Mouse (Mus musculus) left cerebral cortex, adult 2 months (tissue): ENCODE results near the gene Cebpa. TPM values are rescaled to one million over a fixed set of nuclear protein-coding genes. Genes with fewer than 3 reads are reported as not detected.

ENCODE experiments used
- DNase-seq, 2 experiments: peaks; one replicate each; pipeline ENCODE4 v3.0.0; 2021 to 2022; ENCODE audit warnings: low spot score in 2 of 2, mixed read lengths in 1 of 2; ENCODE audit errors: extremely low spot score in 1 of 2
- H3K27ac ChIP-seq: fragments of 200-600 bp; 2 replicates; pipeline ENCODE4 v1.8.1; 2022
- H3K4me3 ChIP-seq: fragments of 200-600 bp; 2 replicates; pipeline ENCODE4 v1.8.1; 2022
- CTCF ChIP-seq: fragments of 200-600 bp; IDR thresholded peaks from 2 replicates; pipeline ENCODE4 v1.8.1; 2022; ENCODE audit warnings: antibody characterized with exemption, mild to moderate bottlenecking, moderate library complexity
- intact Hi-C: fragments of 180-260 bp; cut with DNase I; formaldehyde crosslinking; loops from one replicate; pipeline ENCODE4 v1.15.1; 2025
- total RNA-seq, 2 experiments: library from RNA; stranded (reverse); gene quantifications; 2 replicates each; pipeline ENCODE4 v1.2.3; 2021

The Cebpa gene
- total RNA-seq, 2 experiments from 2014 or later: 10.3 to 11.4 TPM

DNA sequence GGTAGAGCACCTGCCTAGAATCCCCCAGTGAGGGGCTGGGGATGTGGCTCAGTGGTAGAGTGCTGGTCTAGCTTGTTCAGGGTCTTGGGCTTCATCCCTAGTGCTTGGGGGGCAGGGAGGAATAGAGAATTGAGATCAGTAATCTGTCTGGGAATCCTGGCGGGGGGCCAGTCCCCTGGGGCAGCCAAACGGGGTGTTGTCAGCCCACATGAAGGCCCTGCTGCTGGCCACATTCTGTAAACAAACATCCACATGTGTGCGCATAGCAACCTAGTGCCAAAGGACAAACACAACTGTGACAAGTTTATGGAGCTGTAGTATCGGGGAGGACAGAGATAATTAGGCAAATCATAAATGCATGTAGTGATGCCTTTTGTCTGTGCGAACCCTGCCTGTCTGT is 15.5 kb downstream of the Cebpa start:
- no peak for TF ChIP-seq CTCF
- no peak for DNase-seq
- intact Hi-C loops: no loop called here
- no peak overlapping the region for H3K27ac ChIP-seq
- H3K4me3 ChIP-seq: no peak overlapping the region

- intact Hi-C loops: no loop called here
- DNase-seq: no peak
- TF ChIP-seq CTCF: no peak
- H3K27ac ChIP-seq: no peak overlapping the region
- no peak overlapping the region for H3K4me3 ChIP-seq
Observed at GRCm38 (mm10) chr7:35137524-35137923, 18.4 kb downstream of the Cebpa start.

DNA sequence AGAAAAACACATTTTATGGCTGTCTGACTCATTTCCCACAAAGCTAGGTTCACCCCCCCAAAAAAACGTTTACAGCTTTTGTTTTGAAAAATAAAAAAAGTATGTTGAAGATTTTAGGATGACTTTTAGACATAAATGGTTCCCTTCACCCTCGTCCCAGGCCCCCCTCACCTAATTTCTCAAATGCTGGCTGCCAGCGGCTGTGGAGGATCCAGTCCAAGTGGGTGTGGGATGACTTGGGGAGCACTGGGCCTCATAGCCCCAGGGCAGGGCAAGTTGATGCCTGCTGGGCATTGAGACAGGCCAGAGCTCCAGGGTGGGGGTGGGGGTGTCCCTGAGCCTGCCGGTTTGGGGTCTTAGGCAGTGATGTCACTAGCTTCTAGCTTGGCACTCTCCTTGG is 19.4 kb downstream of the Cebpa start:
- DNase-seq: no peak
- intact Hi-C loops: no loop called here
- Histone ChIP-seq H3K4me3 (no peak overlapping the region), H3K27ac (no peak overlapping the region)
- no peak for TF ChIP-seq CTCF

GRCm38 (mm10) chr7:35139880-35140279 is 20.8 kb downstream of the Cebpa start:
- H3K27ac ChIP-seq: no peak overlapping the region
- H3K4me3 ChIP-seq: no peak overlapping the region
- TF ChIP-seq CTCF: no peak
- intact Hi-C loops: no loop called here
- DNase-seq: no peak

DNA sequence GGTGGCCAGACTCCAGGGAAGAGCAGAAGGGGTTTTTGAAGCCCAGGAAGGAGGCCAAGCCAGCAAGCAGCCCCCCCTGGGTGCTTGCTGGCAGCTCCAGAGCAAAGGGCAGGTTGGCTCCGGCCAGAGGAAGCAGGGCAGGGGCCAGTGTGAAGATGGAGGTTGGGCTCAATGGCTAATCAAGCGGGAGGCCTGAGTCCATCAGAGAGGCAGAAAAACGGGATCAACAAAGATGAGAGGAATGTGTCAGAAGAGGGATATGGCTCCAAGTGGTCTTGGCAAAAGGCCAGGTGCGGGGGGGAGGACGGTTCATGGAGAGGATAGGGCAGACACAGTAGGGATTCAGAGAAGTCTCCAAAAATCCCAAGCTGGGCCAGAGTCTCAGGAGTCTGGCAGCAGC is 22.4 kb downstream of the Cebpa start:
- H3K27ac ChIP-seq: no peak overlapping the region
- DNase-seq: no peak
- intact Hi-C loops: no loop called here
- H3K4me3 ChIP-seq: no peak overlapping the region
- no peak for TF ChIP-seq CTCF

- intact Hi-C loops: no loop called here
- TF ChIP-seq CTCF: no peak
- no peak for DNase-seq
- H3K27ac ChIP-seq: no peak overlapping the region
- no peak overlapping the region for H3K4me3 ChIP-seq
Observed at GRCm38 (mm10) chr7:35142522-35142921, 23.4 kb downstream of the Cebpa start.

DNA sequence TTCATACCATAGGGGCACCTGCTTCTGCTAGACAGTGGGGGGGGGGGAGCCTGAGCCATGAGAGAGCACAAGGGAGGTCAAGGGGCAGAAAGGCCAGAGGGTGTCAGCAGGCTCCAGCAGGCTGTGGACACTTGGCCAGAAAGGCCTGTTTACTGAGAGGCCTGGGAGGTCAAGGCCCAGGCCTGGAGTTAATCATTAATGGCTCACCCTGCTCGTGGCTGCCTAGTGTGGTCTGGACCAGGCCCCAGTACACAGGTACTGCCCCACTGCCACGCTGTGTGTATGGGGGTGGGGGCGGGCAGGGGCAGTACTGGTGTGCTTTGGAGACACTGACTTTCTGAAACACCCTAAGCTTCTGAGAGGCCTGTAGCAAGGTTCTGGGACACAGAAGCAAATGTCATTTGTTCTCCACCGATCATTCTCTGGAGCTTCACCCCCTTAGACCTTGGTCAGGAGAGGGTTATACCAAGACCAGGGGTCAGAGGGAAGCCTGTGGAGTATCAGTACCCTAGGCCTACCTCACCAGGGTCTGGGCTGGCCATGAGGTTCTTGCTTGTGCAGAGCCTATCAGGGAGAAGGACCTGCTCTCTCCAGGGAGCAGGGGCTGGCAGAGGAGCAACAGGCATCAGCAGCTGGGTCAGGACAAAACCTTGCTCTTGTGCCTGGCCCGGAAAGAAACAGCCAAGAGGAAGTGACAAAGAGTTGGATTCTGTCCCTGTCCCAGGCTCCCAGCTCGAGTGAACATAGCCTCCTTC is 24.9 kb downstream of the Cebpa start:
- Histone ChIP-seq H3K4me3 (no peak overlapping the region), H3K27ac (no peak overlapping the region)
- DNase-seq: no peak
- intact Hi-C loops: no loop called here
- no peak for TF ChIP-seq CTCF

DNA sequence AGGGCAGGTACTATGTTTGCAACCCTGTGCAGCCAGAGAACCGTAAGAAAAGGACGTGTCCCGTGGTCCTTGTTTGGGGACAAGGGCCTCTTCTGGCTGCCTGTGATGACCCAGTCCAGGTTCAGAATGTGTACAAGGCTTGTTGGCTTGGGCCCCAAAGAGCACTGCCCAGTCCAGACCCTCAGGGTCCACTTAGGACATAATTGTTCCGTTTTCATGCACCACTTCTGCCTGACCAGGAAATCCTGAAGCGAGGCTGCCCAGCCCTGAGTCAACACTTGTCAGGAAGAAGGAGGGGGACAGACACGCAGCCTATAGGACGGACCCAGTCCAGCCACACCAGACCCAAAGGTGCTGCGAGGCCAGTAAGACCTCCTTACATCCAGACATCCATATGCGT is 26.0 kb downstream of the Cebpa start:
- intact Hi-C loops: no loop called here
- DNase-seq: no peak
- no peak for TF ChIP-seq CTCF
- H3K27ac ChIP-seq: no peak overlapping the region
- no peak overlapping the region for H3K4me3 ChIP-seq

GRCm38 (mm10) chr7:35146269-35146668 is 27.2 kb downstream of the Cebpa start:
- intact Hi-C loops: no loop called here
- no peak for DNase-seq
- Histone ChIP-seq H3K27ac (no peak overlapping the region), H3K4me3 (no peak overlapping the region)
- TF ChIP-seq CTCF: no peak

- intact Hi-C loops: no loop called here
Observed at GRCm38 (mm10) chr7:35149616-35150433, 30.7 kb downstream of the Cebpa start.

GRCm38 (mm10) chr7:35150860-35151259 is 31.8 kb downstream of the Cebpa start:
- no peak for DNase-seq
- no peak for TF ChIP-seq CTCF
- Histone ChIP-seq H3K4me3 (no peak overlapping the region), H3K27ac (no peak overlapping the region)
- intact Hi-C loops: no loop called here

More at GRCm38 (mm10) chr7:35149616-35150433, 30.7 kb downstream of the Cebpa start:
- no peak for DNase-seq
- no peak for TF ChIP-seq CTCF
- H3K27ac ChIP-seq: no peak overlapping the region
- H3K4me3 ChIP-seq: no peak overlapping the region

DNA sequence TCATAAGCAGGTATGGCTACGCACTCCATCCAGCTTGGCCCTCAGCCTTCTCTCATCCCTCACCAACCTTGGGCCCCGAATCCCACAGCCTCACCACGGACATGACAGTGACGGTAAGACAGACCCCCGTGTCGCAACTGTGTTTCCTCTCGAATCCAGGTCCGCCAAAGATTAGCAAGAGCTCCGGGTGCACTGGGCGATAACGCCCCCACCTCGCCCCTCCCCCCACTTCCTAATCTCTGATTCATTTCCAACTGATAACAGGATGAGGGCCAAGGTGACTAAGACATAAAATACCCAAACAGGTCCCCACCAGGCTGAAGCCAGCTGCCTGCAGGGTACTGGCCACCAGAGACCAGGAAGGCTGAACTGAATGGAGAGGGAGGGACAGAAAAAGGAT is 35.4 kb downstream of the Cebpa start:
- no peak overlapping the region for H3K27ac ChIP-seq
- no peak for DNase-seq
- H3K4me3 ChIP-seq: no peak overlapping the region
- no peak for TF ChIP-seq CTCF
- intact Hi-C loops: no loop called here
